Mouse (Mus musculus): ENCODE measurements at regions not wholly inside any gene's neighbourhood (a gene's known extent, or its start where the extent isn't known, plus 50 kb on each side); places are given as distances from the start of the nearest gene placed in this dataset.
A peak's percentile ranks its signal among the peaks of the same experiment; 100 is the strongest.

DNA sequence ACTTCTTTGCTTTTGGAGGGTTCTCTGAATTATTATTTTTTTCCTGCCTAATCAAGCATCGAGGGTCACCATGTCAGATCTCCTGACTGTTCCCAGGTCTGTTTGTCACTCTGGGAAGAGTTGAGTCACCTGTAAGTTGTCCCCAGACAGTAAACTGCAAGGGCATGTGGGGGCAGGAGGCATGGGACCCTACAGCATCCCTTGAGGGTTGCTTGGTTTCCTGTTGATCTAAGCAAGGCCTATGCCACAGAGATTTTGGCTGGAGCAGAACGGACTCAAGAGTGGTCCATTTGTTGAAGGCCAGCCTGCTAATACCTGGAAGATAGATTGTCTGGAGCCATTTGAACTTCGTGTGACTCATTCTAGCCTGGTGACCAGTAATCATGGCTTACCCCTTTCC, 199.7 kb downstream of the Foxo1 start:
- no peak for DNase-seq (ENCODE audit: extremely low read depth, insufficient read length, low spot score)

DNA sequence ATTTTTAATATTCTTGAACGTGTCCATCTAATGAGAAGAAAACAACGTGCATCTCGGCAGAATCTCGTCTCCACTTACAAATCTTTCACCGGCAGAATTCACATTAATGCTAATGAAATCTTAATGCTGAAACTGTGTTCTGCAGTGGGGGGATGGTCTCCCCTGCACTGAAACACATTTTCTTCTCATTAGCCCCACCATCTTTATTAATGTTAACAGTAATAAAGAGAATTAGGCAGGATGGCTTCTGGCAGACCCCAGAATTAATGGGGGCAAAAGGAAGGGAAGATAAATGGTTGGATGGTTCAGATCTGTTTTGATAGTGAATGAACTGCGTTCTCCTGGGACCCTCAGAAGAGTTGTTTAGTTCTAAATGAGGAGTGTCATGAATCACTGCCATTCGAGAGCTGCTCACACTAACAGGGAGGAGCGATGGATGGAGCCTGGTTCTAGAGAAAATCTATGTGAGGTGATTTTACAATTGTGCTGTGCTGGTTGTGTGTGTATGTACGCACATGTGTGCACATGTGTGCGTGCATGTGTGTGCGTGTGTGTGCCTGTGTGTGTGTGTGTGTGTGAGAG, 198.9 kb downstream of the Foxo1 start:
- DNase-seq (ENCODE audit: extremely low read depth, insufficient read length, low spot score), result no peak

DNA sequence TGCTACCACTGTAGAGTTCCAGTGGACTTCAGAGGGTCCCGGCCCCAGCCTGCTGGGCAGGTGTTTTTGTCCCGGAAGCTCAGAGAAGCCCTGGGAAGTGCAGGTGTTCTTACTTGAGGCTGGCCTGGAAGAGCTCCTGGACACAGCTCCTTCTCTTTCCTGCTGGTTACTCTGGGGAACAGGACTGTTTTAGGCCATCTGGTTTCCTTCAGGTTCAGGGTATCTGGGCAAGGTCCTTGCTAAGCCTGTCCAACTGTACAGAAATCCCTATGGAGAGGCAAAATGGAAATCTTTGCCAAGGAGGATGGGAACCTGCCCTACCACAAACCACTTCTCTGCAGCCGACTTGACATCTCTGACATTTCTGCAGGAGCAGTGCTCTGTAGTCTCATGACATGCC, 198.4 kb downstream of the Foxo1 start:
- no peak for DNase-seq (ENCODE audit: extremely low read depth, insufficient read length, low spot score)

DNA sequence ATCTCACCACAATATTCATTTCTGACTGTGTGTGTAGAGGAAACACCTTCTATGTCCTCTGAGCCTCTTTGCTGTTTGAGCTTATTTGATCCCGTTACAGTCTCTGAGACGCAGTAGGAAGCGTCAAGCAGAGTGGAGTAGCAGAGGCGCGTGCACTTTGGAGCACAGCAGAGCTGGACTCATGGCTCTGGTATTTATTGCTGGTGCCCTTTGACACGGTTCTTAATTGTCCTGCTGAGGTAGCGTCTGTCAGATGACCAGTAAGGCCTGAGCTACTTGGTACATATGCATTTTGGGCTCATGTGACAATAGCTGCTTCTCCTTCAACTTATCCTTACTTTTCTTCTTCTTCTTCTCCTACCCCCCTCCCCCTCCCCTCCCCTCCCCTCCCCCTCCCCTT, 195.8 kb downstream of the Foxo1 start:
- peak; percentile 14 for DNase-seq (ENCODE audit: extremely low read depth, insufficient read length, low spot score)

DNA sequence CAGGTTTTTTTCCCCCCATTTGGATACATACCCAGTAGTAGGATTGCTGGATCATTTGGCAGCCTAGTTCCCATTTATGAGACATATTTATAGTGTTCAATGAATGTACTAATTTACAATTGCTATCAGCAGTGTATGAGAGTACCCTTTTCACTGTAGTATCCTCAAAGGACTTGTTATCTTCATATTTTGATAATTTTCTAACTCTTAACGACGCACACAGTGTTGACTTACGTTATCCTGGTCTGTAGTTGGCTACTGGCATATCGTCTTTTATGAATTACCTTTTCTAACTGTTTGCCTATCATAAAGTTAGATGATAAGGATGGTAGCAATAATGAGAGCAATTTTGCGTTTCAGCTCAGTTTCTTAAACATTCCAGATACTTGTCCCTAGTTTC, 186.8 kb downstream of the Foxo1 start:
- no peak for DNase-seq (ENCODE audit: extremely low read depth, insufficient read length, low spot score)

DNA sequence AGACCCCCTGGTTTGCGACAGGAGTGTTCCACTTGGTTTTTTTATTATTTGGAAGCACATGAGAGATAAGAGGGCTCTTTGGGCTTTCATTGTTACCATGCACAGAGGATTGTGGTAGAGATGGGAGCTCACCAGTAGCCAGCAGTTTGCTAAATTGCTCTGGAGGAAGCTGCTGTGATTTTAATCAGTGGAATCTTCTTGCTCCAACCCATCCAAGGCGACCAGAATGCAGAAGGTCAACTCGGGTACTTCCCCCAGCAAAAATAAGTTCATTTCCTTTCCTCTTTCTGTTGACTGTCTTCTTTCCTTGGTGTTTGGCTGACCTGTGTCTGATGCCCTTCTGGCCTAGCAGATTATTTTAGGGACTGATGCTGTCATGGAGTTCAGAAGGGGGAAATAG, 184.9 kb downstream of the Foxo1 start:
- DNase-seq (ENCODE audit: extremely low read depth, insufficient read length, low spot score), result no peak

DNA sequence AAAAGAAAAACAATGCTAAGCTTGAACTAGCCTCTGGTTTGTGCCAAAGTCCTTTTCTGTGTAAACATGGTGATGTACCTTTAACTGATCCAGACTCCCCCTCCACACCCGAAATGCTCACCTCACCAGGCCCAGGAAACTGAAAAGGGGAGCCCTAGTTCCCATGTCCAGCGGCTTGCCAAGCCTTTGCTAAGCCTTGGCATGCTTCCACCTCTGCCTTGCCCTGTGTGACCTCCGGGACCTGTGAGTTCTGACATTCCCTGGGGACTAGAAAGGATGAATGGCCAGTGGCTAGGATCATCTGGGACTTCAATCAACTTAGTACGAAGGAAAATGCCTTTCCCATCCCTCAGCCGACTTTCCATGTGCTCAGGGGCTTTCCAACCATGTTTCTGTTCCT, 184.2 kb downstream of the Foxo1 start:
- DNase-seq (ENCODE audit: extremely low read depth, insufficient read length, low spot score), result no peak

DNA sequence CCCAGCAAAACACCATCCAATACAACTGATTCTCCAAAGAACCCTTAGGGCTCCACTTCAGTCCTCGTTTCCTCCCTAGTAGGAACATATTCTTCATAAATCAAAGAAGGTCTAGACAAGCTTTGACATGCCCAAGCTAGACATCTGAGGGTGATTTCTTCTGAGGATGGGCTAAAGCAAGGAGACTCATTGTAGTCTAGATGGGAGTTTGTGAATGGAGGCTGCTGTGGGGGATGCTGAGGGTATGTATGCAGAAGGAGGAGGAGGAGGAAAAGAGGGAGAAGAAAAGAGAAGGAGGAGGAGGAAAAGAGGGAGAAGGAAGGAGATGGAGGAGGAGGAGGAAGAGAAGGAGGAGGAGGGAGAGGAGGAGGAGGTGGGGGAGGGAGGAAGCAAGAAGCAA, 178.9 kb downstream of the Foxo1 start:
- no peak for DNase-seq (ENCODE audit: extremely low read depth, insufficient read length, low spot score)

DNA sequence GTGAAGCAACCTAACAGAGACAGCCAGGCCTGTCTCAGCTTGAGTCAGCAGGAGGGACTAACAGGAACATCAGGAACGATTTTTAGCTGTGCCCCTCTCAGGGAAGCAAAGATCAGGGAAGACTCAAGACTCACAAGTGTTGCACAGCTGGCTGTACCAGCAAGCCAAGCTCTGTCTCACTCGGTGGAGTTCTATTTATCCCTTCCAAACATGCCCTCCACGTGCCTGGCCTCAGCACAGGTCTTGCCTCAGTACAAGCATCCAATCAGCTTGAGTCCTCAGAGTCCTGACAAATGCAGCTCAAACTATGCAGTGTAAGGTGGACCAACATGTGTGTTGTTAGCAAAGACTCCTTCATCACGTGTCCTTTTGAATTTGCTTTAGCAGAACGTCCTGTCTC, 178.4 kb downstream of the Foxo1 start:
- DNase-seq (ENCODE audit: extremely low read depth, insufficient read length, low spot score), result no peak

DNA sequence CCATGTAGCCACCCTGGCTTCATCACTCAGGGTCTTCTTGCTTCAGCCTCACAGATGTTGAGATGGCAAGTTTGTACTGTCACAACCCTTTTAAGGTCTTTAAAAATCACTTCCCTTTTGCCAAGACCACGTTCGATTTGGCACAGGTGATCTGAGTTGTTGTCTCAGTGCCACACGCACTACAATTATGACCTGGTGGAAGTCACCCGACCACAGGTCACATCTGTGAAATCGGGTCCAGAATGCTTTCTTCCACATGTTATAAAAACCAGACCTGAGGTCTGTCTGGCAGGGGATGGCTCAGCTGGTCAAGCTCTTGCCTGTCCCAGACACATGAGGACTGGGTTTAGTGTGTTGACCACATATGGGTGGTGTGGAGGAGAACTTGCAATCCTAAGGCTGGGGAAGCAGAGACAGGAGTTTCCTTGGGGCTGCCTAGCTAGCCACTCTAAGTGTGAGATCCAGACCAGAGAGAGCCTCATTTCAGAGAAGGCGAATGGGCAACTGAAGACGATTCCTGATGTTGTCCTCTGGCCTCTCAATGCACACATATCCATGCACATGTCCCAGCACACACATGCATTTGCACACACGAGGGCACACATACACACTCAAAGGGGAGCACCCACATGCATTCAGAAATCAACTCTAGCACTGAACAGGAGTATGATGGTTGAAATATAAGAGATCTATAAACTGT, 176.4 kb downstream of the Foxo1 start:
- DNase-seq (ENCODE audit: extremely low read depth, insufficient read length, low spot score), result no peak

DNA sequence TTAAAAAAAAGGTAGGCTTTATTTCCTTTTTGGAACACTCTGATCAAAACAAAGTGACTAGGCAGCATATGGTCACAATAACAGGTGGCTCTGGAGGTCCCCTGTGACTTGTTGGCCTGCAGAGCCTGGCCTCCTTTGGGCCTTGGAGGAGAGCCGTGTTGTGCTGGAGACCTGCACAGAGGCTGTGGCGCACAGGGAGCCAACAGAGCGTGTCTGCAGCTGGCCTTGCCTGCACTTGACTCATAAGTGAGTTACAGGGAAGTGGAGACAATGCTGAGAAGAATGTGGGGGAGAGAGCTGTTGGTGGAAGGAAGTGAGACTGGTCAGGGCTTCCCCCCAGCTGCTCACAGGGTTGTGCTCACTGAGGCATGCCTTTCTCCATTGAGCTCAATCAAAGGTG, 175.7 kb downstream of the Foxo1 start:
- DNase-seq (ENCODE audit: extremely low read depth, insufficient read length, low spot score), result peak; percentile 14

DNA sequence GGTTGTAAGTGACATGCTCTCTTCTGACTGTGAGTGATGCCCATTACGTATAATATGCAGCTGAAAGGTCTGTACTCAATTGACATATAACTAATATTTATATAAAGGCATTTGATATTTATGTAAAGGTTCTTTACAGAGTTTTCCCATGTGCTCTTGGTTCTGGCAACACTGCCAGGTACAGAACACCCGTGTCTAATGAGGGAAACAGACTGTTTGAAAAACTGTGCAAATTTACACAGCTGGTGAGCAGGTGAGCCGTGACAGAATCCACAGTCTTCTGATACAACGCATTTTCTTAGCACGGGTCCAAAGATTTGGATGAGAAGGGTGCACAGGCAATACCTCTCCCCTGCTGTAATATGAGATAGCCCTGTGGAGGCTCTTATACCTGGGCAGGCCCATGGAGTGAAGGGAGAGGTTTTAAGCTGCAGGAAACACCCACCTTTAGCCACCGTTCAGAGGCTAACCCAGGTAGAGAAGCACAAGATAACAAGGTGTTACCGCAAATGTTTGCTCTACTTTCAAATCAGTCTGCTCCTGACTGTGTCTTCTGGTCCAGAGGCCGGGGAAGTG, 161.0 kb downstream of the Foxo1 start:
- DNase-seq (ENCODE audit: extremely low read depth, insufficient read length, low spot score), result no peak

DNA sequence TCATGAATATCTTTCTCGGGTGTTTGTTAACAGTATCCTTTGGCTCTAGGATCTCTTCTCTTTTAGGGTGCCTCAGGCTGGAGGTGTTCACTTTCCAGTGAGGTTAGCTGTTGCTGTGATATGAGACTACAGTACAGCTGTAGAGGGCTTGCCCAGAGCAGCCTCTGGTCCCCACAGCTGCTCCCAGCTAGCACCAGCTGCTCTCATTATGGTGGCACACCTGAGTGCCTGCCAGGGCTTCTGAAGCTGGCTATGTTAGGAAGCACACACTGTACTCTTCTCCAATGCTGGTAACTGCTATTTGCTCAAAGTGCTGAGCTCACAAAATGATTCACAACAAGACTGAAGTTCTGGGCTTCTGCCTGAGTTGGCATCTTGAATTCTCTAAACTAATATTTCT, 154.7 kb downstream of the Foxo1 start:
- DNase-seq (ENCODE audit: extremely low read depth, insufficient read length, low spot score), result no peak

DNA sequence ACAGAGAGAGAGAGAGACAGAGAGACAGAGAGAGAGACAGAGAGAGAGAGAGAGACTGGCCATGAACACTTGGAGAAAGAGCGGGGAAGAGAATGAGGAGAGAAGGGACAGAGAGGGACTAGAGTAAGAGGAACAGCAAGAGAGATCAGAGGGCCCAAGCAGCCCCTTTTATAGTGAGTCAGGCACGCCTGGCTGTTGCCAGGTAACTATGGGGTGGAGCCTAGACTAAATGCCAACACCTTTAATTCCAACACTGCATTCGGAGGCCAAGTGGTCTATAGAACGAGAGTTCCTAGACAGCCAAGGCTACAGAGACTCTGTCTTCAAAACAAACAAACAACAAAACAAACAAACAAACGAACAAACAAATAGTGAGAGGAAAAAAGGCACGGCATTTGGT, 148.1 kb downstream of the Foxo1 start:
- no peak for DNase-seq (ENCODE audit: extremely low read depth, insufficient read length, low spot score)

DNA sequence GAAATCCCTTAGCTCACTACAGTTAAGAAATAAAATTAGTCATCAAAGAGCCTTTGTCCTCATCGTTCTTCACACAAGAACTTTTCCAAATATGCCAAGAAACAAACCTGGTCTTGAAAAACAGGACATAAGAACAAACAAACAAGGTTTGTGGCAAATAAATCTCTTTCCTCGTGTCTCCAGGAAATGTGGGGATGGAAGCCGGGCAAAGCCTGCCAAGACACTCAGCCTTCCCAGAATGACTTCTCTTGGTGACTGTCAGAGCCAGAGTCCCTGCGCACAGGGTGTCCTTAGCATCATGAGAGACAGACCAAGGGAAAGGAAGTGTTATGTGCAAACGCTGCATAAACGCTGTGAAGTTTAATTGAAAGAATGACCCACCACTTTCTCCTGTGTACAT, 147.2 kb downstream of the Foxo1 start:
- no peak for DNase-seq (ENCODE audit: extremely low read depth, insufficient read length, low spot score)

DNA sequence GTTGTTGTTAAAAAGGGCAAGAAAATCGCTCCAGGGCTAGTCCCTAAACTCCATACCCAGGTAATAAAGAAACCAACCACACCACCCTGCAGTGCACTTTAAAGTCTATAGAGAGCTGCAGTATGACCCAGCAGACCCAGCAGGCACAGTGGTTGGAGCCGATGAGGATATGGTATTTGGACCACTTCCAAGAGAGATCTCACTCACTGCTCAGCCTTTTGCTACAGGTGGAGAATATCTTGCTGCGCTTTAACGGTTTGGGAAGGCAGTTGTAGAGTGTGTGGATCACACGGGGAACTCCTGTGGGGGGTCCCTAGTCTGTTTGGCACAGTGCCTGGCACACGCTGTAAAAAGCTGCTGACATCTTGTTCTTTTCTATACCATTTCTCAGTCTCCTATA, 145.9 kb downstream of the Foxo1 start:
- no peak for DNase-seq (ENCODE audit: extremely low read depth, insufficient read length, low spot score)

DNA sequence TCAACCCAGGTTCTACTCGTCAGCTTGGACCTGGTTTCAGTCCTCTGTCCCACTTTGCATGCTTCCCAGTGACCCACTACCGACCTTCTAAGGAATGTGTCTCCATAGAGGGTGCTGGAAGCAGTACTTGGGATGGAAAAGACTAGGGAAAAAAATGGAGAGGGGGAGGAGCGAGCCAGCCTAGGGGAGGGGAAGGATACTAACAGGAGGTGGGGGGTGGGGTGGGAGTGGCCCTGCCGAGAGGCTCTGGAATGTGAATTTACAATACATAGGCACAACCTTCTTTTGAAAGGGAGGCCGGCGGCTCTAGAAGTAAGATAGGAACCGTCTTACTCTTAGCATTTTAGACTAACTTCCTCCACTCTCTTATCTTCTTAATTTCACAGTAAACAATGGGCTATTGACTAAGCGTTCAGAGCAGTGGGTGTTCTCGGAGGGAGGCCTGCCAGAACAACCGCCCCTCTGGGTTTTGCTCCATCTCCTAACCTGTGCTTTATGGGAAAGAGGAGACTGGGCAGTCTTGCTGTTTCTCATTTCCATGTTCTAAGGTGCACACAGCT, 145.1 kb downstream of the Foxo1 start:
- DNase-seq (ENCODE audit: extremely low read depth, insufficient read length, low spot score), result no peak

DNA sequence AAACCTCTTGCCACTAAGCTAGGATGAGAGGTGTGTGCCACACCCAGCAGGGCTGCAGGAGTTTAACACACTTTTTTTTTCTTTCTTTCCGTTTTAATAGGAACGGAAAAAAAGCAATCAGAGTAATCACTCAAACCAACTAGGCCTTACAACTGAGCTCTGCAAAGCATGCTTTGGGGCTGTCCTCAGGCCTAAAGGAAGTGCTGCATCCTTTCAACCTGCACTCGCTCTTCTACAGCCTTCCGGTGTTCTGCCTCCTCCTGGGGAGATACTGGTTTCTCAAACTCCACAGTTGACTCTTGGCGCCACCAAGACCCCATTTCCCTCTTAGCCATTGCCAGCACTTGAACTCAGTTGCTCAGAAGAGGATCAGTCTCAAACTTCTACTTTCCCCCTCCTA, 143.2 kb downstream of the Foxo1 start:
- no peak for DNase-seq (ENCODE audit: extremely low read depth, insufficient read length, low spot score)

DNA sequence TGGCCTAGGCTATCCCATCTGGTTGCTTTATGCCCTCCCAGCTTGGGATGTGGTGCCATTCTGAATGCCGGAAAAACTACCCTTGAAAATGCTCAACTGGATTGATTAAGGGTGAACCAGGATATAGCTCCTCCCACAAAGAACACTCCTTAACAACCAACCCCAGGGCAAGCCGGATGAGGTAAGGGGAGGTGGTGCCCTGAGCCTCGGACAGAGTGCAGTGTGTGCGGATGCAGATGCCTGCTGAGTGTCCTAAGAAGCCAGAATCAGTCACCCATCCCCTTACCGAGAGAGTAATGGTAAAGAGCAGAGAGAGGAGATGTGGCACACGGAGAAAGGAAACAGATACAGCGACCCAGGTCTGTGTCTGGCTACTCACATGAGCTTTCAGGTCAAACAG, 141.3 kb downstream of the Foxo1 start:
- no peak for DNase-seq (ENCODE audit: extremely low read depth, insufficient read length, low spot score)

DNA sequence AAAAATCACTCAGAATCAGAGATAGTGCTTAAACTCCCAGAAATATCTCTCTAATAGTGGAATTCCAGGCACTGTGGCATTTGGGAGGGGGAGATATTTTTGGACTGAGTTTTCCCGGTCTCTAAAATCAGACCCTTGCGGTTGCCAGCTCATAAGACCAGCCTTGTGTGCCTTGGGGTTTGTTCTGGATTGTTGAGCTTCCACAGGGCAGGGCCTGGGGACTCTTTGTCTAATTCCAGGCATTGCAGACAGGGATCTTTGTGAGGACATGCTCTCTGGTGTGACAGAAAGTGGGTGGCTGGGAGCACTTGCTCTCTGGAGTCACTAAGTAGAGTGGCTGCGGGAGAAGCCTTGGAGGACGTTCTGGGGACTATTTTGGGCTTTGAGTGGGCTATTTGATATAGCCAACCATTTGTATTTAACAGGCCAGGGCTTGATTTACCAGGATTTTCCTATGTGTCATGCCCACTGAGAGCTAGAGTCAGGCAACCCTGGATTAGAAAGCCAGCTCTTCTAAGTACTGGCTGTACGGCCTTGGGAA, 138.7 kb downstream of the Foxo1 start:
- no peak for DNase-seq (ENCODE audit: extremely low read depth, insufficient read length, low spot score)

DNA sequence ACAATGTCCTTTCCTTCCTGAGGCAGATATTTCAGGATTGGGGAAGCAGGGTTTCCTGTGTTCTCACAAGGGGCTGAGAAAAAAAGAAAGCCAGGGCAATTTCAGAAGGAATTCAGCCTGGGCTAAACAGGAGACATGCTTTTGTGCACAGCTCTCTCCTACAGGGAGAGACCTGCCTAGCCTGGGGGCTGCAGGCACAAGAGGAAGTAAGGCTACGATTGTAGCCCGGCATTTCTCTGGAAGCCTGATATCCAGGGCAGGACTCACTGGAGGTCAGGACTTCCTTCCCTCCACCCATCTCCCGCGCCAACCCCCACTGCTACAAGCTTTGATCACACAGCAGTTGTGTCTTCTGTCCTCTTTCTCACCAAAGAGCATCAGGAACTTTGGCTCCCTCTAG, 136.5 kb downstream of the Foxo1 start:
- DNase-seq (ENCODE audit: extremely low read depth, insufficient read length, low spot score), result no peak

DNA sequence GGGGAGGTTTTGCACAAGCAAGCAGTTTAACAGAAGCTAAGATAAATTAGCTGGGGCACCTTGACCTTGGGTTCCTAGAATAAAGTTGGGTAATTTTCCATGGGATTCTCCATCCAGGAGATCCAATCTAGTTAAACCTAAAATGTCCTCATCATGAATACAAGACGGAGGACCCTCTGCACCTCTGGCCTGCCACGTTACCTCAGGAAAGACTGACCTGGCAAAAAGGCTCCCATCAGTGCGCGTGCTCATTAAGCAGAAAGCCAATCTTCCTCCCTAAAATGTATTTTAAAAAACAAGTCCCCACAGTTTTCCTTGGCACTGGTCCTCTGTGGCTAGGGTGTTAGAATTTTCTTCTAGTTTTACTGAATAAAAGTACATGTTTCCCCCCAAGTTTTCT, 134.9 kb downstream of the Foxo1 start:
- DNase-seq (ENCODE audit: extremely low read depth, insufficient read length, low spot score), result no peak
